Mouse (Mus musculus): ENCODE results near the gene Sh3glb1.
A peak's percentile ranks its signal among the peaks of the same experiment; 100 is the strongest.
"Not testable (repeated sequence)": the region's sequence is repeated elsewhere in the genome, so short reads cannot be mapped to it uniquely, and the experiment has no call there.

Gene Sh3glb1

DNA sequence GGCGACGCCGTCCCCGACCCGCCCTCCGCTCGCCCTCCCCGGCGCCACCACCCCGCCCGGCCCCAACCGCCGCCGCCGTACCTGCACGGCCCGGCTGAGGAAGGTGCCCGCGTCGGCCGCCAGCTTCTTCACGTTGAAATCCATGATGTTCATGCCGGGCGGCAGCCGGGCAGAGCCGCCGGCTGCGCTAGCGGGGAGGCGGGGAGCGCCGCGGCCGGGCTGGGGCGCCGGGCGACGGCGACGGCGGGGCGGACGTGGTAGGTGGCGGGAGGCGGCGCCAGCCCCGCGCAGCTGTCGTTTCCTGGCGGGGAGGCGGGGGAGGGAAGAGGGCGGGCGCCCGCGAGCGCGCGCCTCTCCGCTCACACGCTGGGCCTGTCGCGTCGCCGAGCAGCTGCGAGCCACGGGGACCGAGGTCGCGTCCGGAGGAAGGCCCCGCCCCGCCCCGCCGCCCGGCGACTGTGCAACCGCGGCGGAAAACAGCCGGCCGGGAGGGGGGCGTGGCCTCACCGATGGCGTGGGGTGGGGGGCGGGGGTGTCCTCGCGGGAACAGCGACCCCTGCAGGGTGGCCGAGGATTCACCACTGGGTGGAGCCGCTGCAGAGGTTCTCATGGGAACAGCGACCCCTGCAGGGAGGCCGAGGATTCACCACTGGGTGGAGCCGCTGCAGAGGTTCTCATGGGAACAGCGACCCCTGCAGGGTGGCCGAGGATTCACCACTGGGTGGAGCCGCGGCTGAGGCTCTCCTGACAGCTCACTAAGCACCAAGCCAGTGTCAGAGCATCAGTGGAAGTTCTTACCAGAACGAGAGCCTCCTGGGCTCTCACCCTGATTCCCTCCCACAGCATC is at the start of gene Sh3glb1:
TSS of gene Sh3glb1 (minus strand) at position 435 of the 847 bp plus-strand sequence.
- peak; percentile 95 for DNase-seq (ENCODE audit: low spot score)

DNA sequence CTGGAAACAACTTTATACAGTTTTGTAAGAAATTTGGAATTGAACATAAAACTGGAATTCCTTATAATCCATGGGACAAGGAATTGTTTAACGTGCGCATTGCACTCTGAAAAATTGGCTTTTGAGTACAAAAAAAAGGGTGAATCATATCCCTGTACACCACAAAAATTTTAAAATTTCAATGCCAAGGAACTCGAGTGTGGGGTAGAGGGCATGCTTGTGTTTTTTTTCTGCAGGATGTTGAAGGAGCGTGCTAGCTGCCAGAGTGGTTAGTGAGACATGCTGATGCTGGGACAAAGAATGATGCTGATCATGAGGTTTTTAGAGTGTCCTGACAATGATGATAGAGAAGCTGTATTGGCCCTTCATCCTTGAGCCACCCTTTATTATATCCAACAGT is 45.0 kb upstream of the Sh3glb1 start:
- DNase-seq (ENCODE audit: low spot score): no peak

DNA sequence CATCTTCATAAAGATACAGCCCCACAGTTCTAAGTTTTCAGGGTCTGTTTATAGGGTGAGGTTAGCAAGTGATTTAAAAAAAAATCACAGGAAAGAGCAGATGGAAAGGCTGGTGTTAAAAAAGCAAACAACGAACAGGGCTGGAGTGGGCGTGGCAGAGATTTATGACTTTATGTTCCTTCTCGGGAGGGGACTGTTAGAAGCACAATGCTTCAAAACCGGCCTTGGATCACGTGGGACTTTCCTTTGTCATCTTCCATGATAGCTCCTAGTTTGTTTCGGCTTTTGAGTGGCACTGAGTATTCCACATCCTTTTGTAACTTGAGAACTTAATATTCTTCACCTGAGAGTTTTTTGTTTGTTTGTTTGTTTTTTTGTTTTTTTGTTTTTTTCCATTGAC is 41.3 kb upstream of the Sh3glb1 start:
- no peak for DNase-seq (ENCODE audit: low spot score)

DNA sequence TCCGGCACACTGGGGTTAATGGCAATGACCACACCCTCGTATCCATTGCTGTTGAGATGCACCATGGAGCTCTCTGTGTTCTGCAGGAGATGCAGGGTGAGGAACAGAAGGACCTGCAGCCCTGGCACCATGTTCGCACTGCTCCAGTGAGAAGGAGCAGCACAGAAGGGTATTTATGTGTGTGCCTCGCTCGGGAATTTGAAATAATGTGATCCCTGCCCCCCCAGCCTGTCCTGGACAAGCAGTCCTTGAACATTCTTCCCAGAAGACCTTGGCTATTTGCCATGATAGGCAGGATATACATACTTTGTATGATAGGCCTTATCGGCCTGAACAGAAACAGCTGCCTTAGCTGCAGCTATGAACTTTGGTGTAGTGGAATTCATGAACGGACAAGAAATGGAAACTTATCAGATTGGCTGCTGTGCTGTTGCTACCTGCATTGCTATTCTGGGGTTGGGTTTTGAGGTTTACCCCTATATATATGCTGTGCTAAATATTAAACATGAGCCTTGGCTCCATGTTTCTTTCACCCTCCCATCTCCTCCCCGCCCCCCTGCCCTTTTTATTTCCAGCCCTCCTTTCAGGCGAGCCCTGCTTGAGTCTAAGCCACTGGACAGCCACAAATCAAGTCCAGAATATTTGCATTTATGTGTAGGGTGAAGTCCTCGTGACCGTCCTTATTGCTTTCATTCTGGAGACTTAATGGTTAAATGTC is 40.6 kb upstream of the Sh3glb1 start, which contains the start of gene Clca3a1:
TSS of gene Clca3a1 (minus strand) at position 386 of the 718 bp plus-strand sequence.
- no peak for DNase-seq (ENCODE audit: low spot score)

DNA sequence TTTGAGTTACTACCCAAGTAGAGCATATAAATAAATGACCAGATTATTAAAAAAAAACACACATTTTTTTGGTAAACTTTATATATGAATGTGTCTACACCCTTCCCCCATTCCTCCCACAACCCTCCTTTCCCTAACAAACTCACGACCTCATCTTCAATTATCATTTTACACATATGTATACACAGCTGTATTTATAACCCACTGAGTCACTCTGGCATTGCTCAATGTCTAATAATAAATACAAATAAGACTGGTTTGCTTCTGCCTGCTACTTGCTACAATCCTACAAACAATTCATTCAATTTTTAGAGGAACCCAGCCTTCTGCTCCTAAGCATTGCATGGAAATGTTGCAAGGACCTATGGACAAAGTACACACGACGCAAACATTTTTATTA is 39.6 kb upstream of the Sh3glb1 start:
- DNase-seq (ENCODE audit: low spot score): no peak

DNA sequence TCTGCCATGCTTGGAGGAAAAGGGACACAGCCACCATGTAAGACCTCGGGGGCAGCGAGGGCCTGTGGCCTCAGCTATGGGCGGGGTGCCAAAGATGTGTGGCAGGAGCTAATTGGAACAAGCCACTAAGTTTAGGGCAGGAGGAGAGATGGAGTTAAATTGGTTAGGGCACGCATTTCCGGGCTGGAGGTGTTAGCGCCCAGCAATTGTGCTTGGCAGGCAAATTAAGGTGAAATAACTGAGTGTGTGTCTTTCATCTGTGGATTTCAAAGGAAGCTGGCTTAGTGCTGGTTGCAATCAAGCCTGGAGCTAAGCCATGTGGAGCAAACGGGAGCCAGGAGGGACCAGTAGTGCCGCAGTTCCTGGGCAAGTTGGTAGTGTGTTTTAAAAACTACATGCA is 36.0 kb upstream of the Sh3glb1 start:
- not testable (repeated sequence) for DNase-seq (ENCODE audit: low spot score)

DNA sequence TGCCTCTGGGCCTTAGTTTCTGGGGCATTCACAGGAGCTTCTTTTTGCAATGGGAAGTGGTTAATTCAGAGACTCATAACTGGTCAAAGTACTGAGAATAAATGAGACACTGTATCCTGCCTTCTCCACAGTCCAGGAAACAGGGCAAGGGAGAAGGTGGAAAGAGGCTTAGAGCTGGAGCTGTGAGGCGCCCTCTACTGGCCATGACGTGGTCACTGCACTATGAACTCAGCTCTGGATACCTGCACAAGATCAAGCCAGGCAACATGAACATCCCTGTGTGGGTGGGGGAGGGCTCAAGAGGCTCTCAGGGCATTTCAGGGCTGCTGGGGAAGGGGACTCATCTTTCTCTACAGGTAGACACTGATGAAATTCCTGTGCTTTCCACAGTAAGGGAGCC is 33.0 kb upstream of the Sh3glb1 start:
- DNase-seq (ENCODE audit: low spot score): no peak

DNA sequence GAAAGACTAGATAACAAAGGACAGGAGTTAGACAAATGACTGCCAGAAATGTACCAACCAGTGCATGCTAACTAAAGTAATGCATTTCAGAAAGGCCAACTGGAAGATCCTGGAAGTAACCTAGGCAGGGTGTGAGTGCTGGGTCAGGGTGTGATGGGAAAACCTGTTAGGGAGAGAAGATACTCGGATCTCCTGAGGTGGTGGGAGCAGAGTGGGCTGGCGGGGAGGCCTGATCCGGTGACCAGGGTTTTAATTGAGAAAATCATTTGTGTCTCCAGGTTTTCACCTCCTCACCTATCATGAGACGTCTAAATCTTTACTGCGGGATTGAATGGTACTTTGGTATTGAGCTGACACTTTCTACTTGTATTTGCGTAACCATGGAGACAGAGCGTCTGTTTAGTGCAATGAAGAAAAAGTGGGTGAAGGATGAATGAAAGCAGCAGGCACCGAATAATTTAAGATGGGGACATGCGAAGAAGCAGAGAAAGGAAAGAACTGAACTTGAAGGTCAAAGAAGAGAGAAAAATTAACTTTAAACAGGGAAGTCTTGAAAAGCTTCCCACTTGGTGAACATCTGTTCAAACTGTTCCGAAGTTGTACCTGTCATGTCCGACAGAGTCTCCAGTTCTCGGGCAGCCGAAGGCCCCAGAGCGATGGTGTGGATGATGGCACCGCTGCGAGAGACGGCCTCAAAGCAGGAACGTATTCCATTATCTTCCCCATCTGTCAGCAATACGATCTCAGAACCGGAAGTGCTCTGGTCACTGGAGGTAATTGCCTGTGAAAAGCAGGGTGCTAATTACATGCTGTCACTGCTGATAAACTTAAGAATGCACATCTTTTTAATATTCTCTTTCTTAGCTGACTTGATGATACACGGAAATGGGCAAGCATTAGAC is 29.2 kb upstream of the Sh3glb1 start:
- DNase-seq (ENCODE audit: low spot score): not testable (repeated sequence)

DNA sequence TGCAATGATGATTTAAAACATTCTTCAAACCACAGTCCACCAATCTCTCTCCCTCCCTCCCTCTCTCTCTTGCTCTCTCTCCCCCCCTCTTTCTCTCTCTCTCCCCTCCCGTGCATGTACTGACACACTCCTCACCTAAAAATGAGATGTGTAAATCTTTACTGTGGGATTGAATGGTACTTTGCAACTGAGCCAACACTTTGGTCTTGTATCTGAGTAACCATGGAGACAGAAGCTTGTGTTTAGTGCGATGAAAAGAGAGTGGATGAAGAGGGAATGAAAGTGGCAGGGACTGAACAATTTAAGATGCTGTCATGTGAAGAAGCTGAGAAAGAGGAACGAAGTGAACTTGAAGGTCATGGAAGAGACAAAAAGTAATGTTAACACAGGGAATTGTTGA is 27.6 kb upstream of the Sh3glb1 start:
- not testable (repeated sequence) for DNase-seq (ENCODE audit: low spot score)

DNA sequence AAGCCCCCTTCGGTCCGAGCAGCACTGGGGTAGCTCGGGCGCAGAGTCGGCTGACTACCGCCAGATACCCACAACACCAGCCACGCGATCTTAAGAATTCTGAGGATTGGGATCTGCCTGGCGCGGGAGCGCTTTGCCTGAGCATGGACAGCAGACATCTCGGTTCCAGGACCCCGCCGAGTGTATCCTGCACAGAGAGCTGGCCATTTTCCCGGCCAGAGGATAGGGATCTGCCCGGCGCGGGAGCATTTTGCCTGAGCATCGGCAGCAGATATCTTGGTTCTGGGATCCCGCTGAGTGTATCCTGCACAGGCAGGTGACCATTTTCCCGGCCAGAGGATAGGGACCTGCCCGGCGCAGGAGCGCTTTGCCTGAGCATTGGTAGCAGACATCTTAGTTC is 18.3 kb upstream of the Sh3glb1 start:
- not testable (repeated sequence) for DNase-seq (ENCODE audit: low spot score)

DNA sequence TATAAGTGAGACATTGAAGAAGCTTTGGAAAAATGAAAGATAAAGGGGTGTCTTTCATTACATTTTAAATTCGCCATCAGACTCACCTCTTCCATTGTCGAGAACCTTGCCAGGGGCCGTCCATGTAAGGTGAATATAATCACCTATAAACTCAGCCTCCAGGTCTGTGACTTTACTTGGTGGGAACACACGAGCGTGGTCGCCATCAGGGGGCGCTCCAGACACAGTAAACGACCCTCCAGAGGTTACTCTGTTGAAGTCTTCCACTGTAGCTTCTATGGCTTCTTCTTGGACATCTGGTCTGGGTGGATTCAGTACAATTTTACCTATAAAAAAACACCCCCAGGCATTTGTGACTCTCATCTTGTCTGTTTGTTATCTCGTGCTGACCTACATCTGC is 16.7 kb upstream of the Sh3glb1 start:
- peak; percentile 45 for DNase-seq (ENCODE audit: low spot score)

DNA sequence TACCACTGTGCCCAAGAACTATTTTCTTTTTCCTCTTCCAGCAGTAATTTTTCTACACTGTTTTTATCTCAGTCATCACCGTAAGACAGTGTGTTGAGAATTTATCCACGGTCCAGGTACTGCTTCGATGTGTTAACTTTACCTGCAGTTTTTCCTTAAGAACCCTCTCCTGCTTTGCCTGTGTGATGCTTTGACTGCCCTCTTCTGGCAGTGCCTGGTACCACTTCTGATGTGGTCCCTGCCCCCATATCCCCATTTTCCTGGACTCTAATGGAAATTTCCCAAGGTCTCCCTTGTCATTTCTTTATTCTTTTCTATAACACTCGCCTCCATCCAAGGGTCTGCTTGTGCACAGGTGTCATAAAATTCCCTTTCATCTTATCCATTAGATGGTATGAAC is 3.3 kb upstream of the Sh3glb1 start:
- peak; percentile 71 for DNase-seq (ENCODE audit: low spot score)

DNA sequence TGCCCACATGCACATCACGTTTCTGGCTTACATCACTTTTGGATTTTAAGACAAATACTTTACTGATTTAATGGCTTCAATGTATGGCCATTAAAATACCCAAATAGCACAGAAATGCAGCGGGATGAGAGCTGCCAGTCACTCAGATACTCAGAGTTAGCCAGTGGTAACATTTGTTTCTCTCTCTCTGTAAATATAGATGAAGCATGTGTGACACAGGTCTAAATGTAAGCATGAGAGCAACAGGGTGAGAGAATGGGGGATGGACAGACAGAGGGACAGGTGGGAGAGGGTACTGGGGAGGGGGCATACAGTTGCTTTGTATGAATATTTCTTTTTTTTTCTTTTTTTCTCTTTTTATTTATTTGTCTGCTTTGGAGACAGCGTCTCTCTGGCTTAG is 2.4 kb upstream of the Sh3glb1 start:
- DNase-seq (ENCODE audit: low spot score): not testable (repeated sequence)

DNA sequence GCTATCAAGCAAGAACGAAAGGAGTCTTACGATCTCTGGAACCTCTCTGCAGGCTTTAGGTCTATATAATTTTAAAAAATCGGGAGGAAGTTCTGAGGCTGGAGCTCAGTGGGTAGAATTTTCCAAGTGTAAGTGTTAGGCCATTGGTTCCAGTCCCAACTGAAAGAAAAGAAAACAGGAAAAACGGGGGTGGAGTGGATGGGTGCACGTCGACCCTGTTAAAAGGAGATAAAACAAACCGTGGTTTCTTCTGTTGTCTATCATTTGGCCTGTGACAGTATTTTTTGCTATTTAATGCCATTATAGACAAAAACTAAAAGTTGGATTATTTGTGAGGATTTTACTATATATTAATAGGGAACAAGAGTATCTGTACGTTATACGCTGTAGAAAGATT is 1.7 kb upstream of the Sh3glb1 start:
- no peak for DNase-seq (ENCODE audit: low spot score)

DNA sequence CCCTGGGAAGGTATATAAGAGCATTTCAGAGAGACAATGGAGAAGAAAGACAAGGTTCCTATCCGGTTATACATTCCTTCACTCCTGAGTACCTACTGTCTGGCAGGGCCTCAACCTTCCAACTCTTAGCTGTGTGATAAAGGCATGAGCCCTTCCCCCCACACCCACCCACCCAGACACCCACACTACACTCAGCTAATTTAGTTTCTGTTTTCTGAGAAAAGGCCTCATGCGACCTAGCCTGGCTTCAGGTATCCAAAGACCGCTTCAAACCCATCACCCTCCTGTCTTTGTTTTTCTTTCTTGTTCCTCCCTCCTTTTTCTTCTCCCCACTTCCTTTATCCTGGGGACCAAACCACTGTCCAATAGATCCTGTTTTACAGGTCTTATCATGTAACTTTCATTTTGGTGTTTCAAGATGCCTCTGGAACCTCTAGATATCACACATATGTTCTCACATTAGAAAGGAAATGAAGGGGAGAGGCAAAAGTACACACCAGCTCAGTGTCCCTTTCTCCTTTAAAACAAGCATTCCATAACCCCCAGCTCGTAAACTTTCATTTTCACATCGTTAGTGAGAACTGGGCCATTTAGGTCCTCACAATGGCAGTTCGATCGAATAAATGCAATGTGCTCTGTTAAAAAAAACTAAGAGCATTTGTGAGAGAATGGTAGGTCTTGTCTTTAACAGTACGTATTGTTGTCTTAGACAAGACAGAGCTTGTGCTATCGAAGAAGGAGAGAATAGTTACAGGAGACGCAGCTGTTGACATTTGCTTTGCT is 1.1 kb upstream of the Sh3glb1 start:
- DNase-seq (ENCODE audit: low spot score): no peak

DNA sequence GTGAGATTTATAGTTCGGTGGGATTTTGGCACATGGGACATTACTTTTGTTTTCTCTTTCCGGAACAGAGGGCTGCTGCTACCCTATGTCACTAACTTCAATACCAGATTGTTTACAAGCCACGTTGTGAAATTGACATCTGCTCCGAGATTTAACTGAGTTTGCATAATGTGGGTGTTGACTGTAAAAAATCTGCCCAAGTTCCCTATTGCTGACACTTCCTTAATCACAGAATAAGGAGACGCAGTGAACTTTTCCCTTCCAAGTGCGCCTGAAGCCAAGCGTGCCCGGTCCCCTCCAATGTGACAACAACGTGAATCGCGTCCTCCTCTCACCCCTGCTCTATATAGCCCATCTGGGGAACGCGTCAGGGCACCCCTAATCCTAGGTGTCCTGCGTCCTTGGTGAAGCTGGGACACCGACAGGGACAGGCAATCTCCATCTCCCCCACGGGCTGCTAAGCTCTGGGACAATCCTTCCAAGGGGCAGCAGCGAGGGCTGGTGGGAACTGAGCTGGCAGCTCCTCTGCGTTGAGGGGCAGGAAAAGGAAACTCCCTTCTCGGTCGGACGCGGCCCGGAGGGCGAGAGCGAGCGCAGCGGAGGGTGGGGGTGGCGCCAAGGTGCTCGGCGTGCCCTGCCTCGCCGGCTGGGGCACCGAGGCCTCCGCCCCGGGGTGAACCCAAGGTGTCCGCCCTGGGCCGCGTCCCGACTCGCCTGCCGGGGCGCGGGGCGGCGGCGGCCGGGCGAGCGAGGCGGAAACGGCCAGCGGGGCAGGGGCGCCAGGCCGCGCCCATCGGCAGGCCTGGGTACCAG is 841 bp downstream of the Sh3glb1 start:
- peak; percentile 51 for DNase-seq (ENCODE audit: low spot score)

DNA sequence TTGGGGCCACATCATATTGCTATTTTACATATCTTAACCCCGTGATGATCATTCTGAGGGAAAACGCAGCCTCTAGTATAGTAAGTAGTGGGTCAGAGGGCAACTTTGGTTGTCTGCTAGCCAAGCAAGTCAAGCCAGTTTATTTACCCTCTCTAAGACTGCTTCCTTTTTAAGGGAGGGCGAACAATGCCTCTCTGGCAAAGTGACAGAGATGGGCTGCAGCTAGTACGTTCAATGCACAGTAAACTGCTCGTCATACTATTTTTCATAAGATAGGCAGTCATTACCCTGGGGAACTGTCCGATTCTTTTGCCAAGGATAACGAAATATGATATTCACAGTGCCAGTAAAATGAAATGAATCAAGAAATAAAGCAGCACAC is 1.4 kb downstream of the Sh3glb1 start:
- DNase-seq (ENCODE audit: low spot score): no peak

DNA sequence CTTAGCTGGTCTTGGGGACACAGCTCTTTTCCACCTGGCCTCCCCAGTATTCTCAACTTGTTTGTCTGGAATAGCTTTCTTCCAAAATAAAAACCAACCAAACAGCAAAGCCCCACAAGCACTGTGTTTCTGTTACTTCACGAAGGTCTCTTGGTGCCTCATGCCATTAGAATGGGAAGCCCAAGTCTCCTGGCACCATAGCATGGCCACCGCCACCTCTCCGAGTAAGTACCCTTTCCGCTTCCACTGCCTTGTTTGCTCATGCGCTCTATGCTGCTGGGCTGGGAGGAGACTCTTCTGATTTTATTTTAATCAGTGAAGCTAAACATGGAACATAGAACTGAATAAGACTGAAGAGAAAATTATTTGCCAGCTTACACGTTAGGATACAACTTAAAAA is 2.3 kb downstream of the Sh3glb1 start:
- no peak for DNase-seq (ENCODE audit: low spot score)

DNA sequence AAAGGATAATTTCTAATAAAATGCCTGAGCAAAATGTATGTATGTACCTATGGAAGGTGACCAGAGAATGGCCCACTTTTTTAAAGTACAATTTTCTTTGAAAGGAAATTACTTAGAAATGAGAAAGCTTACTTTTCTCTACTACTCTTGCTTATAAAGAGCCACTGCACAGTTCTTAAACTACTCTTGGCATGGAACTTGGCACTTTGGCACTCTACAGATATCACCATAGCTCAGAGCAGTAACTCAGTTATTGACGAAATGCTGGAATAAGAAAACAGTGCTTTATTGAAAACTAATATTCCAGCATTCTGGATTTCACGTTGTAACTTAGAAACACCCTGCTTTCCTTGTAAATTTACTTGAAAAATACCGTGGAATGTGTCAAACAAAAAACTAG is 3.0 kb downstream of the Sh3glb1 start:
- DNase-seq (ENCODE audit: low spot score): no peak

DNA sequence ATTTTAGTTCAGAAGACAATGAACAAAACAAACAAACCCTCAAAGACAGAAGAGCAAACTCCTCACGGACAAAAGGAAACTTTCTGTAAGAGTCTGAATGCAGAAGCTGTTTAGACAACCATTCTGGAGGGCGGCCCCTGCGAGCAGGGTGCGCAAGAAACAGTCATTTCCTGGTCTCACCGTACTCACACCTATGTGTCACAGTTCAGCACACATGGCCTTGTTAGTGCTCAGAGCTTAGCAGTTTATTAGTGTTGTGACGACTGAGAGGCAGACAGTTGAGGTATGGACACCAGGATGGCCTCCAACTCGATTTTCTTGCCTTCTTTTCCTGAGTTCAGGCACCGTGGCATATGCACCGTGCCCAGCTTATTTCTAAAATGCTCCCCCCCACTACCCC is 4.2 kb downstream of the Sh3glb1 start:
- DNase-seq (ENCODE audit: low spot score): no peak

DNA sequence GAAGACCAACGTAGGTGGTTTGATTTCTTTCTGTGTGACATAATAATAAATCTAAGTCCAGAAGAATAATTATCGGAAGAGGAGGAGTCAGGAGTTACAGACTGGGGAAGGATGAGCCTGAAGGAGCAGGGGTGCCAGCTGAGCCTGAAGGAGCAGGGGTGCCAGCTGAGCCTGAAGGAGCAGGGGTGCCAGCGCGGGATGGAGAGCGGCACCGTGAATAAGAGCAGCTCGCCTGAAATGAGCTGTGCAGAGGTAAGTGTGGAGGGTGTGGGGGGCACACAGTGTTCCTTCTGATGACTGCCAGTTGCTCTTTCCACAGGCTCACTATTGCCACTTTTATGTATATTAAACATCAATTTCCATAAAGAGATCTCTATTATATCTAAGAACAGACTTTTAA is 5.1 kb downstream of the Sh3glb1 start:
- DNase-seq (ENCODE audit: low spot score): no peak
